Mouse (Mus musculus) testis, postnatal 10 days (tissue): ENCODE measurements around the gene Atf7ip.

ENCODE experiments used
- DNase-seq: peaks from one replicate; pipeline ENCODE4 v3.0.0; 2021; ENCODE audit warnings: low spot score

Atf7ip gene

DNA sequence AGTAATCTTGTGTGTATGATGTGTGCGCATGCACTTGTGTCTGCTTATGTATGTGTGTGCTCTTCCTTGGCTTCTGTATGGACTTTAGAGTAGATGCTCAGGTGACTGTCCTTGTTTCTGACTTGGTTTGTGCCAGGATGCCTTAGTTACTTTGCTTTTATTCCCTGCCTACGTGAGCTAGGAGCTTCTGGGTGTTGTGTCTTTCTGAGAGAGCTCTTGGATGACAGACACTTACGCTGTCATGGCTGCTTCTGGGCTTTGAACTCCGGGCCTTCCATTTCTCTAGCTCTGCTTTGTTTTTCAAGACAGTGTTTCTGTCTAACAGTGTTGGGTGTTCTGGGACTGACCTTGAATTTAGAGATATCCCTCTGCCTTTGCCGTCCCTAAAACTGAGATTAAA, 16.7 kb downstream of the Atf7ip start:
- no peak for DNase-seq

DNA sequence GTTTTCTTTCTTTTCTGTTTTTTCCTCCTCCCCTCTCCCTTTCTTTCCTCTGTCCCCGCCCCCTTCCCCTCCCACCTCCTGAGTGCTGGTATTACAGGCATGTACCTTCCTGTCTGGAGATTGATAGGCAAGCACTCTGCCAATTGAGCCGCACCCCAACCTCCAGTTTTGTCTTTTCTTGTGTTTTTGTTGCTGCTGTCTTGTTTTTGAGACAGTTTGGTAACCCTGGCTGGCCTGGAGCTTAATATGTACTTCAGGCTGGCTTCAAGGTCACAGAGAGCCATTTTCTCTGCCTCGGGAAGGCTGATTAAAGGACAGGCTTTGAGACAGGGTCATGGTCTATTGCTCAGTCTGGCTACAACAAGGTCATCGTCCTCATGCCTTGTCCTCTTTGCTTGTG, 18.8 kb downstream of the Atf7ip start:
- DNase-seq, result no peak

DNA sequence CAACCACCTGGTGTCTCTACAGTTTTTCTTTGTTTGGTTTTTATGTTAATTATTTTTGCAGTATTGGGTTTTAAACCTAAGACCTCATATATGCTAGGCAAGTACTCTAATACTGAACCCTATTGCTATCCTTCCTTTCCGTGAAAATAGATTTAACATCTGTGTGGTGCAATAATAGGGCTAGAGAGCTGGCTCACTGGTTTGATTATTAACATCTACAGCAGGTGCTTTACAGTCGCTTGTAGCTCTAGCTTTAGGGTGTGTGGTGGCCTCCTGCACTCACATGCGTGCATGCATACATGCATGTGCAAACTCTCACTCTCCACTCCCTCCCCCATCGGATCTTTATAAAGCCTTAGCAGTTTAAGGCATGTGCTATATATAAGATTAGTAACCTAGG, 19.6 kb downstream of the Atf7ip start:
- DNase-seq, result no peak

DNA sequence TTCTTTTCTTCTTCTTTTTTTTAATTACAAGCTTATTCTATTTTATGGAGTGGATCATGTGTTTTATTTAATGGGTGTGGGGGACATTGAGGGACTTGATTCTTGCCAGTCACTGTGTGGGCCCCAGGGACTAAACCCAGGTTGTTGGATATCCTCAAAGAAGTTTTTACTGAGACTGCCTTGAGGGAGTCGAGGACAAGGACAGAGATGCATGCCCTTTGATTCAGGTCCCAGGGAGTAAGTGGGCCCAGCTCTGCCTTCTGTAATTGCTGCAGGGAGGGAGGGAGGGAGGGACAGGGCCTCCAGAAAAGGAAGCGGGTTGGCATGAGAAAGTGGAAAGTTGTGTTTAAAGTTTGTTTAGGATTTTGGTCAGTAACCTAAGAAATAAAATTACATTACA, 23.2 kb downstream of the Atf7ip start:
- no peak for DNase-seq

DNA sequence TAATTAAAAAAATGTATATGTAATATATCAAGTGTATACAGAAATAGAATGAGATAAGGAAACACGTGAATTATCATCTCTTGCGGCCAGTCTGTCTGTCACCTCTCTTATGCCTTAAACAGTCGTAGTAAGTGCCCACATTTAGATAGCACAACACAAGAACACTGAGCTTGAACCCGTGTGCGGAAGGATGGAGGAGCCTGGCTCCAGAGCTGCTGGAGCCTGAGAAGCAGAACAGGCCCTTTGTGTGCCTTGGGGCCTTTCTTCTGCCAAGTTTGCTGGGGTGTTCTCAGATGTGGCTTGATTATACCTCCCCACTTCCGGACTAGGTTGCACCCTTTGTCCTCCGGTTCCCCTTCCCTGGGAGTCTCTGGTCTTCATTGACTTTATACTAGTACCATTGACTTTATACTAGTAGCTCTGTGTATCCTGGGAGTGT, 25.8 kb downstream of the Atf7ip start:
- DNase-seq, result no peak

DNA sequence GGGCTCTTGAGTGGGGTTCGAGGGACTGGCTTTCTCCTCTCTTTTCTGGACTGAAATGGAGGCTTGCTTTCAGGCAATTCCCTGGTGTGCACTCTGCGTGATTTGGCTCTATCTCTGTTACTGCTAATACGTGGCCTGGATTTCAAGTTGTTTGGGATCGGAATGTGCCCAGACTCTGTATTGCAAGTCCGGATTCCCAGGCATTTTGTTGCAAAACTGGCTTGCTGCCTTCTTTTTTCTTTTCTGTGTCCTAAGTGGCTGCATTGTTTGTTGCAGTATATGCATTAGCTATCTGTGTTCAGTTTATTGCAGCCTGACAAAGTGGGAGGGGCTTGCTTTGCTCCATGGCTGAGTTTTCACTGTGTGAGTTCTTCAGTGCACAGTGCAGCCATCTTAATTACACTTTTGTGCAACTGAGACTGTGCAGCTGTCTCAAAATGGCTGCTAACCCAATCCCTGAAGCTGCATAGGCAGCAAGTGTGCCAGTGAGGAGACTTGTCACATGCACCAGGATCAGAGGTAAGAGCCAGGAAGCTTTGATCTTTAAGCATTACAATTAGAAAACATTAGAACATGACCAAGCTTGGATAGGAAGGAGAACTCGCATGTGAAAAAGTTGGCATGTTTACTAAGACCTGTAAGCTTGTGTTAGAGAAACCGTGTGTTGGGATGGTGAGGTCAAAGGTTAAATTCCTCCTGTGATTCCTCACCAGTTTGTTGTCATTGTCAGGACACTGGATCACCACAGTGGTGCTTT, 26.7 kb downstream of the Atf7ip start:
- DNase-seq, result peak; percentile 71

DNA sequence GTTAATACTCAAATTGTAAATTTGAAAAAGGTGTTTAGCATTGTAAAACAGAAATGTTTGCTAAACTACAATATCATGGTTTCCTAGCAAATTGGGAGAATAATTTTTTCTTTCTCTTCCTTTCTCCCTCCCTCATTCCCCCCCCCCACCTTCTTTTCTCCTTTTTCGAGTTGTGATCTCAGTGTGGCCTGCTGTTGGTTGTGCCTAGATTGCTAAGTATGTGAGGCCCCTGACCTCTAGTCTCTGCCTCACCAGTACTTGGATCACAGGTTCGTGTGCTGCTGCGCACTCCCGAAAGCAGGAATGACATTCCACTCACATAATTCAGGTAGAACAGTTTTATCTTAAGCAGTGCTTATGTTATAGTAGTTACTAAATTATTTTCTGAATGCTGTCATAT, 27.8 kb downstream of the Atf7ip start:
- no peak for DNase-seq

DNA sequence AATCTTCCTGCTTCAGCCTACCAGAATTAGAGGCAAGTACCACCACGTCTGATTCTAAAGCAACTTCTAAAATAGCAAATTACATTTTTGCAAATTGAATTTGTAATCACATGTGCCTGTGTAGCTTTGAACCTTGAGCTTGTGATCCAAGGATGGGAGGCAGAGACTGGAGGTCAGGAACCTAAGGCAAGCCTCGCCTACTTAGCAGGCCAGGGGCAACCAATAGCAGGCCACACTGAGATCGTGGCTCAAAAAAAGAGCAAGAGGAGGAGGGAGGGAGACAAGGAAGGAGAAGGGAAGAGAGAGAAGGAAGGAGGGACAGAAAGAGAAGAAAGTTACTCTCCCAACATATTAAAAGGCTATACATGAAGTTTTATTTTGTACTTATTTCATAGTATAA, 28.5 kb downstream of the Atf7ip start:
- DNase-seq, result peak; percentile 26

DNA sequence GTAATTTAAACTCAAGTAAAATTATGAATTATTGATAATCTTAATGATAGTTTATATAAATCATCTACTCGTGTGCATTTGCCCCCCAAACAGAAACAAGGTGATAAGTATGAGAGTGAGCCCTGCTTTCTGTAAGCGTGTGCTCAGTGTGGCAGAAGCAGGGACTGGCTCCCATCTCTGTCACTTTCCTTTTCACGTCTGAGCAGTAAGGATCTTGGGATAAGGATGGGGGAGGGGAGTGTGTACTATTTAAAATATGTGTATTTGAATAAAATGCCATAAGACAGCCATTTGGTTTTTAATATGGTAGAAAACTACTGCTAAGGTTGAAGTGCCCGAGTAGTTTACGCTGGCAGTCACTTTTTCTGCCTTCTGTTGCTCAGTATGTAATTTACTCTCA, 29.2 kb downstream of the Atf7ip start:
- DNase-seq, result no peak

DNA sequence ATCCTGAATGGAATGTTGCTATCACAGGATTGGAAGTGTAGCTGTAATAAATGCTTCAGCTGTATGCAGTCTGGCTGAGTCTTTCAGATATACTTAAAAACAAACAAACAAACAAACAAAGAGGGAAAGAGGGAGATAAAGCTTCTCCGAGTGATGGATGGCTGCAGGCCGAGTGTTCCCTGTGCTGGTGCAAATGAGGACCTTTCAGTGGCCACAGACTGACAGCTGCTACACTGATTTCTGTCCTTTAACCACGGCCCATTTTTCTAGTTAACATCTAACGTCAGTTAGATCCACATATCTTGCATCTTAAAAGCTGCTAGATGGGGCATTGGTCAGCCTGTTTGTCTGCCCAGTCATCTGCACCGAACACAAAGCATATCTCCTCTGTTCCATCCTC, 30.2 kb downstream of the Atf7ip start:
- no peak for DNase-seq

DNA sequence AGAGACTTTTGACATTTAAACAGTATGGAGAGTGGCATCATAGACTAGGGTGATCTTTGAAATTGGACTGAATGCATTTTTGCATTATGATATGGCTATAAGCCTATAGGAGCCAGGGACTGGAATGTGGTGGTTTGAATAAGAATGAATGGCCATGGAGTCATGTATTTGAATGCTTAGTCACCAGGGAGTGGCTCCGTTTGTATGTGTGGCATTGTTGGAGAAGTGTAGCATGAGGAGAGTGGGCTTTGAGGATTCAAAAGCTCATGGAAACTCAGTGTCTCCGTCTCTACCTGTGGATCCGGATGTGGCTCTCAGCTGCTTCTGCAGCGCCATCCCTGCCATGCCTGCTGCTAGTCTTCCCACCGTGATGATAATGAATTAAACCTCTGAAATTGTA, 35.4 kb downstream of the Atf7ip start:
- no peak for DNase-seq

DNA sequence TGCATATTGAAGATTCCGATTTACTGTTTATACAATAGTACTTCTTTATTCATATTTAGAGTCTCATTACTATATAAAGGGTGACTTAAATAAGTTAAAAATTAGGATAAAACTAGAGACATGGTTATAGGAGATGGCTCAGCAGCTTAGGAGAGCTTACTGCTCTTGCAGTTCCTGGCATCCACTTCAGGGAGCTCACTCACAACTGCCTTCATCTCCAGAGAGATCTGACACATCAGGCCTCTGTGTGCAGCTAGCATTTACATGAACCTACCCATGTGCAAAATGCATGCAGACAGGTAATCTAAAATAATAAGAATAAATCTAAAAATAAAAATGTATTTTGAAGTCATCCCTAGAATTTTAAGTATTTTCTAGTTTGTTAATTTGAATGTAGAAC, 36.1 kb downstream of the Atf7ip start:
- no peak for DNase-seq

DNA sequence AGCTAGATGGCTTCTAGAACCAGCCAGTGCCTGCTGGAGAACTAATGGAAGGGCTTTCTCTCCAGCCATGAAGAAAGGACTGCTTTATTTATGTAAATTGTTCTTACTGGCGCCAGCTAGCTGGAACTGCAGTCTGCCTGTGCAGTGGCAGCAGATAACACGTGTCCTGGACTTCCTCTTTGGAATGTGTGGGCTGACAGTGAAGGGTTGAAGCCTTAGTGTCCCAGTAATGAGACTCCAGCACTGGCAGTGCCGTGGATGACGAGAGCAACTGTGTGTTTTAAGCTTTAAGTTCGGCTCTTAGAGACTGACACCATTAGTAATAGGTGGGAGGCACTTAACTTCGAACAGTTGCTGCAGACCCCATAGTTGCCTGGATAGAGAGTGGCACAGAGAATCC, 37.2 kb downstream of the Atf7ip start:
- peak; percentile 53 for DNase-seq

DNA sequence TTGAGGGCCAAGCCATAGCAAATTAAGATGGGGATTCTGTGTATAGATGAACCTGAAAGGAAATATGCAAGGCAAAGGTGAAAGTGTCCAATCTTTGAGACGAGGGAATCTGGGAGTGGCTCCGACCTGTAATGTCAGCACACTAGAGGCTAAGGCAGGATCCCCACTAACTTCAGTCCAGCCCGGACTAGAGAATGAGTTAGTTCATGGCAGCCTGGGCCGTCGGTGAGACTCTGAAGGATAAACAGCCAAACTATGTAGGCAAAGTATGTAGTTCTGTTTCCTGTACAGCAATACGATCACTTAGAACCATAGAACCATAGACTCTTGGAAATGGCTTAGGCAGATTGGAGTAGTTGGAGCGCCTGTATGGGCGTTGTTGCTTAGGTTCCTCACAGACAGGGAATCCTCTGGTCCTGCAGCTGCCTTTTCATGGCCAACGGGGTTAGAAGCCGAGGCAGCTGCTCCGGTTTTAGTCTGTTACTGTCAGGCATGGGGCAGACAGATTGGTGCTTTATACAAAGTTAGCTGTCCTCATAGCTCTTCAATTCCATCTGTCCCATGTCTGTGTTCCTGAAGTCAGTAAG, 39.4 kb downstream of the Atf7ip start:
- no peak for DNase-seq

DNA sequence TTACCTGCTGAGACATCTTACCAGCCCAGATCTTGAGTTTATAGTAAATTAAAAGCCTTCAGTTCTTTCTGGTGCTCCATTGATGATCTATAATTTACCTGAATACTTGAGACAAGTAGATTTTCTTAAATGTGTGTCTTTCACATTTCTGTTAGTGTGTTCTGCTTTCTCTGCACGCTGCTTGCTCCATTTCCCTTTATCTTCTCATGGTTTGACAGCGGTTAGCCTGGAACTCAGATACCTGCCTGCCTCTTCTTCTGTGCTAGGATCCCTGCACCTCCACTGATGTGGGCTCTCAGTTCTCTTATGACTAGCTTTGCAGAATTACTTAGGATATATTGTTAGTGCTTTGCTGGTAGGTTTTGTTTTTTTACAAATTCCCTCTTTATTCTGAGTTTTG, 40.3 kb downstream of the Atf7ip start:
- DNase-seq, result no peak

DNA sequence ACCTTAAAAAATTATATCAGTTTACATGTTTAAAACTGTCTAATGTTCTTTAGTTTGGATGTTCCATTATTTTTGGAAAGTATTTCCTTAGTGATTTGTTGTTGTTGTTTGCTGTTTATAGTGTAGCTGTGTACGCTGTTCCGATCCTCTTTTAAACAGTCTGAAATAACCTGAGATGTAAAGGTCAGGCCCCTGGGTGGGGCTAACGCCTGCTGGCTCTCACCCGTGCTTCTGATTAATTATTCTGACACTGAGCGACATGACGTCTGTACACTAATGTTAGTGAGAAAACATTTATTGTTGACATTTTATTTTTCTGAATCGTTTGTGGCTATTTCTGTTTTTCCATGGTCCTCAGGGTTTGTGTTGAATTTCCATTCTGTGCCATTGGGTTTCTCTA, 41.0 kb downstream of the Atf7ip start:
- no peak for DNase-seq

DNA sequence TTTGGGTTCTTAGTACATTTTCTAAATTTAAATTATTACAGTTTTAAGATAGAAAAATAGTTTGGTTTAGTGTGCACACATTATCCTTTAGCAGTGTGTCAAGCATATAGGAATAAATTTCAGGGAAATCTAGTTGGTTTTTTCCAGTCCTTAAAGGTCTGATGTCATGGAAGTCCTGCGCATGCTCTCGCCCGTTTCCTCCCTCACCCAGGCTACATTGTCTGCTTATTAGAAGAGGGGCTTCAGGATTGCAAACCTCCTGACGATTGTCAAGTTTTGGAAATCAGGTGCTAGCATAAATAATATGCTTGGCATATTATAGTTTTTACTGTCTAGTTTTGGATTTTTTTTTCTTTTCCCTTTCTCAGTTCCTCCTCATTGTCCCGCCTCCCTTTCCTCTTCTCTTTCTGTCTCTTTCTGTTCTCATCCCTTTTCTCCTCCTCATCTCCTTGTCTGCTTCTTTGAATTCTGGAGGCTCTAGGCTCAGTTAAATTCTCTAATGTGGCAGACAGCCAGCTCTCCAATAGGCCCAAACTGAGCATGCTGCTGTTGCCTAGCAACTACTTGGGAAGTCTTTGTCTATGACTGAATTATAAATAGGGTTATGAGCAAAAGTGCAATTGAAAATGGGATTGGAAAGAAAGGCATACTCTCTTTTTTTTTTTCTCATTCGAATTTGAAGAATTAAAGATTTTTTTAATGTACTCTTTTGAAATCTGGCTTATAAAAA, 42.2 kb downstream of the Atf7ip start:
- no peak for DNase-seq

DNA sequence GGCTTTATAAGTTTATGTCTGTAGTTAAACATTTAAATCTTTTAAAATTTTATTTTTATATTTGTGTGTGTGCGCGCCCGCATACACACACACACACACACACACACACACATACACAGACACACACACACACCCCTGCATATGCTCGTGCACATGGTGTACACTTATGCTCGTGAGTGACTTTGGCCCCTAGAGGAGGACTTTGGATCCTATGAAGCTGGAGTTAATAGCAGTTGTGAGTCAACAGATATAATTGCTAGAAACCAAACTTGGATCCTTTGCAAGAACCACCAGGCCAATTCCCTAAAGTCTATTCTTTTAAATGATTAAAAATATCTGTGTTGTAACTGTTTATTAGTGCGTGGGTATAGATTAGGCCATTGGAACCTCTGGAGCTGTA, 42.8 kb downstream of the Atf7ip start:
- no peak for DNase-seq

DNA sequence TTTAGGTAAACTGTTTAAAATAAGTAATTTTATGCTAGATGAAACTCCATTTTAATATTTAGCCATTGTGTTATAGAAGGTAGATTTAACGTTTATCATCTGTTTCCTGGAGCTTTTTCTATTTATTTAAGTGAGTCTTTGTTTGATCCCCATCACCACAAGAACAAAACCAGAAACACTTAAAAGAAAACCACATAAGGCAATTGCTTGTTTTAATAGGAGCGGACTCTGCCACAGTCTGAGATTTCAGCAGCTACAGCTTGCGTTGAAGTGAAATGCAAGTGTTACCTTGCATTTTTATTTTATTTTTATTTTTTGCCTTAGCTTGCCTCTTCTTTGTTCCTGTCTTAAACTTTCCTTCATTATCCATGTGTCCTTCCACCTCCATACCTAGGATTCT, 43.6 kb downstream of the Atf7ip start:
- DNase-seq, result no peak

DNA sequence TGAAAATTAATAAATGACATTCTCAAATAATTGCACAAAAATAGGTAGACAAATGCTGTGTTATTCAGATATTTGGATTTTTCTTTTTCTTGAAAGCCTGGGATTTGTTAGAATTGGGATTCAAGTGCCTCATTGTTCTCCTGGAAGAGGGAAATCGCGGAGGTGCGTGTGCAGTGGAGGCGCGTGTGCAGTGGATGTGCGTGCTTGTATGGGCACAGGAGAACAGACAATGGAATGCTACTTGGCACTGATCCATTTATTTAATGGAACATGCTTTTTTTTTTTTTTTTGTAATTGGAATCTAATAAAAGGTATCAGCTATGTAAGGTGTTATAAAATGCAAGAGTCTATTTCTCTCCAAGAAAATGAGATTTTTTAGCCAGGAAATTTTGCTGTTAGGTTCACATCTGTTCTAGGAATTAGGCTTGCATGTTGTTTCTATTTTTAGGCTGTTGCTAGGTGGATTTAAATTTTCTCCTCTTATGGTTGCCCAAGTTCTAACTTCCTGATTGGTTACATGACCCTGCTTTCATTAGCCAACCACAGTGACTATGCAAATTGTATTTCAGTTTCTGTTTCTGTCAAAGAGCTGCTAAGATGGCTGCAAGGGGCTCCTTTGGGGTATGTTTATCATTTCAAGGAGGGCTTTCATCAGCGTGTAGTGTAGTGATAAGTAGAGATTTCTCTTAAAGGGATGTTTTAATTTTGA, 44.8 kb downstream of the Atf7ip start:
- DNase-seq, result no peak

DNA sequence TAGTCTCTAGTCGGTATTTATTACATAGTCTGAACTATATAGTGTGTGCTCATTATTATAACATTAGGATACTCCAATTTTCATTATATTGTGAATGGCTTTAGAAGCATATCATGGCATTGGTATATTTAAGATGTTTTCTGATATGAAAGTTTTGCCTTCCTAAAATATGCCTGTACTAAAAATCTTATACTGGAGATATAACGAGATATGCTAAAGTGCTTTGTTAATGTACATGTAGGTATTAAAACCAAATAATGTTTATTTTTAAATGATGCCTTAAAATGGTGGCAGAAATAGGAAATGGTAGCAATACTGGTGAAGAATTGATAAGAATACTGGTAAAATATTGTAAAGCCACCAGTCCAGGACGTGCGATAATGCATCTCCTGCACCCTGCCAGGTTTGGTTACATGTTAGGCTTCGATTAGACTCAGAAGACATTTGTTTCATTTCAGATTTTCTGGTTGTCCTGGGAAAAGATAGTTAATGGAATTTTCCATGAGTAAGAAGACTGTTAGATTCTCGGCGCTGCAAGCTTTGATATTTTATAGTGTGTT, 45.7 kb downstream of the Atf7ip start:
- no peak for DNase-seq

DNA sequence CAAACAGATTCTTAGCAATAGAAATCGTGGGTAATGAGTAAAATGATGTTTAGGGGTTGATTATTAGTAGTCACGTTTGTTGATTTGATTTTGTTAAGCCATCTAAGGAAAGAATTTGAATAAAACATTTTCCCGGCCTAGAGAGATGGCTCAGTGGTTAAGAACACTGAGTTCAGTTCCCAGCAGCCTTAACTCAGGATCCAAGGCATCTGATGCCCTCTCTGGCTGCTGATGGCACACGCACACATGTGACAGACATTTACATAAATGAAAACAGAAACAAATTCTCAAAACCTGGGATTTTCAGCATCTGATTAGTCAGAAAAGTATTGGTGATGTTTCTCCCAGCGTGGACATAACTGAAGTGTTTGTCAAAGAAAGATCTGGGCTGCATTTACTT, 47.2 kb downstream of the Atf7ip start:
- no peak for DNase-seq
